Mouse (Mus musculus) MEL (cell line): ENCODE data around the gene Psmd11.
"Not testable (repeated sequence)": the region's sequence is repeated elsewhere in the genome, so short reads cannot be mapped to it uniquely, and the experiment has no call there.

Experiments used
- CTCF ChIP-seq, 3 experiments: IDR thresholded peaks in 2 of 3; conservative IDR thresholded peaks in 1 of 3; 2 replicates each; pipeline ENCODE4 v1.5.1; 2011 to 2012; ENCODE audit warnings: low read length in 3 of 3, low read depth in 2 of 3, mild to moderate bottlenecking in 2 of 3, improper control_type of control experiment in 1 of 3, inconsistent platforms in 1 of 3, mixed read lengths in 1 of 3, moderate library complexity in 1 of 3; ENCODE audit not compliant: control insufficient read depth in 1 of 3, insufficient read depth in 1 of 3, poor library complexity in 1 of 3, severe bottlenecking in 1 of 3
- MEF2A ChIP-seq: IDR thresholded peaks from 2 replicates; pipeline ENCODE4 v1.6.1; 2014; ENCODE audit warnings: low read depth, mild to moderate bottlenecking, inconsistent platforms, low read length, improper control_type of control experiment; ENCODE audit not compliant: poor library complexity, insufficient replicate concordance, severe bottlenecking; ENCODE audit errors: extremely low read depth
- POLR2AphosphoS2 ChIP-seq: IDR thresholded peaks from 2 replicates; pipeline ENCODE4 v1.6.1; 2011; ENCODE audit warnings: low read length, improper control_type of control experiment
- SIN3A ChIP-seq: IDR thresholded peaks from 2 replicates; pipeline ENCODE4 v1.6.1; 2012; ENCODE audit warnings: low read length, improper control_type of control experiment, inconsistent platforms

DNA sequence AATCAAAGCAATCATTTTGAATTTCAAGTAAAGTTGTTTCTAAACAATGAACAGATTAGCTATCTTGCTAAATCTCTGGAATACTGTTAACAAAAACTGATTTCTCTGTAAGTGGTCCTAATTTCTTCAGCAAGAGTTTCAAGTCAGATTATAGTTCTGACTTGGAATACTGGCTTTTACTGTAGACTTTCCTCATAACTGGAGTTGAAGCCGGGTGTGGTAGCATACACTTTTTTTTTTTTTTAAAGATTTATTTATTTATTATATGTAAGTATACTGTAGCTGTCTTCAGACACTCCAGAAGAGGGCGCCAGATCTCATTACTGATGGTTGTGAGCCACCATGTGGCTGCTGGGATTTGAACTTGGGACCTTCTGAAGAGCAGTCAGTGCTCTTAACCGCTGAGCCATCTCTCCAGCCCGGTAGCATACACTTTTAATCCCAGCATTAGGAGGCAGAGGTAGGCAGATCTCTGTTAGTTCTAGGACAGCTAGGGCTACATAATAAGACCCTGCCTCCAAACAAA, 35.3 kb downstream of the Psmd11 start:
- peak; percentile 6 to 22 (median 18); a peak in 2 of 6 replicates for TF ChIP-seq CTCF (IDR thresholded peaks at IDR 0.05 in 2 of 3, conservative IDR thresholded peaks at IDR 0.05 in 1 of 3; ENCODE audit: control insufficient read depth in 1 of 3, insufficient read depth in 1 of 3, low read depth in 2 of 3, low read length in 3 of 3, poor library complexity in 1 of 3, severe bottlenecking in 1 of 3)
- TF ChIP-seq POLR2AphosphoS2, MEF2A, SIN3A: not testable (repeated sequence)
